ENCODE assay signal across 8 mouse cellular contexts in genomic region chr2:25000544-25001235, GRCm38 (mm10). TPM values are rescaled to one million over a fixed set of nuclear protein-coding genes. Genes with fewer than 3 reads are reported as not detected.
DNase-seq lines count a peak whose midpoint lies in the region; ATAC-seq and TF ChIP-seq lines count a peak whose summit lies in the region.

No protein-coding gene starts in this region.

- TF ChIP-seq CTCF in thymus, adult 2 months (IDR thresholded peaks at IDR 0.05; ENCODE audit: borderline replicate concordance, control insufficient read depth, extremely low read depth, insufficient read depth, low read length, poor library complexity): no peak

- intact Hi-C loops in heart, postnatal 25 days (cut with DNase I): no loop called here

- peak; percentile 8 for DNase-seq in heart, adult 8-10 months (ENCODE audit: low spot score)
- no peak for DNase-seq in heart, postnatal 25 days (ENCODE audit: low spot score)
- DNase-seq in thymus, adult 2 months: peak; percentile 48
- no peak for DNase-seq in thymus, adult 18-20 months
- peak; percentile 36 for DNase-seq in embryonic facial prominence, embryonic 11.5 days (ENCODE audit: low spot score)
- no peak for DNase-seq in liver, embryonic 11.5 days (ENCODE audit: low spot score)
- peak; percentile 61 for DNase-seq in thymus, postnatal 14 days

- H3K36me3 ChIP-seq in thymus, adult 2 months (ENCODE audit: control insufficient read depth, insufficient read depth, low read length): peaks cover 15% of the 10 kb centered on the region
- no peaks in the 10 kb centered on the region for H3K36me3 ChIP-seq in embryonic facial prominence, embryonic 11.5 days (replicated peaks; ENCODE audit: control insufficient read depth, insufficient read depth, low read depth, low read length)
- H3K36me3 ChIP-seq in liver, embryonic 11.5 days (ENCODE audit: control insufficient read depth, insufficient read depth, low read length): peaks cover 3% of the 10 kb centered on the region; the same call in 1 of the 2 replicates

- no peaks in the 10 kb centered on the region for H3K4me1 ChIP-seq in thymus, adult 2 months (replicated peaks; ENCODE audit: control insufficient read depth, insufficient read depth, low read length)
- no peaks in the 10 kb centered on the region for H3K4me1 ChIP-seq in embryonic facial prominence, embryonic 11.5 days (ENCODE audit: control insufficient read depth, insufficient read depth, low read length)
- H3K4me1 ChIP-seq in liver, embryonic 11.5 days (replicated peaks; ENCODE audit: control insufficient read depth, insufficient read depth, low read length): no peaks in the 10 kb centered on the region

- WGBS in thymus, adult 2 months: 96% methylated on average over 3 of the region's 3 CpGs
- WGBS in embryonic facial prominence, embryonic 11.5 days: 72% methylated on average over 3 of the region's 3 CpGs
- WGBS in liver, embryonic 11.5 days: 75% methylated on average over 3 of the region's 3 CpGs

- no peaks in the 10 kb centered on the region for H3K27me3 ChIP-seq in thymus, adult 2 months (ENCODE audit: control insufficient read depth, insufficient read depth, low read length)
- H3K27me3 ChIP-seq in embryonic facial prominence, embryonic 11.5 days (ENCODE audit: control insufficient read depth, insufficient read depth, low read length): no peaks in the 10 kb centered on the region
- no peaks in the 10 kb centered on the region for H3K27me3 ChIP-seq in liver, embryonic 11.5 days (replicated peaks; ENCODE audit: control insufficient read depth, insufficient read depth, low read length)

- H3K4me2 ChIP-seq in embryonic facial prominence, embryonic 11.5 days (ENCODE audit: low read depth, low read length): no peak overlapping the region
- H3K4me2 ChIP-seq in liver, embryonic 11.5 days: no peak overlapping the region

- no peak overlapping the region for H3K4me3 ChIP-seq in thymus, adult 2 months (ENCODE audit: control insufficient read depth, insufficient read depth, low read length)
- no peak overlapping the region for H3K4me3 ChIP-seq in embryonic facial prominence, embryonic 11.5 days (ENCODE audit: low read depth, low read length)
- H3K4me3 ChIP-seq in liver, embryonic 11.5 days (ENCODE audit: low read depth, low read length): no peak overlapping the region

- TF ChIP-seq POLR2A in thymus, adult 2 months (IDR thresholded peaks at IDR 0.05; ENCODE audit: control insufficient read depth, extremely low read depth, insufficient read depth, low read length, poor library complexity): no peak

- no peak for ATAC-seq in embryonic facial prominence, embryonic 11.5 days (replicated peaks; ENCODE audit: insufficient number of reproducible peaks, low FRiP score, low TSS enrichment, low read depth)
- 0 out of 2 replicates have a peak, but pooled peaks have one; percentile 62 for ATAC-seq in liver, embryonic 11.5 days (replicated peaks; ENCODE audit: low FRiP score)
- ATAC-seq in cerebellum, adult (ENCODE audit: insufficient number of reproducible peaks, low FRiP score, low TSS enrichment): no peak

- H3K9me3 ChIP-seq in embryonic facial prominence, embryonic 11.5 days (replicated peaks; ENCODE audit: control insufficient read depth, low read length): no peaks in the 10 kb centered on the region
- H3K9me3 ChIP-seq in liver, embryonic 11.5 days (ENCODE audit: control insufficient read depth, low read length): no peaks in the 10 kb centered on the region

- no peak overlapping the region for H3K27ac ChIP-seq in thymus, adult 2 months (ENCODE audit: control insufficient read depth, insufficient read depth, low read length)
- H3K27ac ChIP-seq in embryonic facial prominence, embryonic 11.5 days (replicated peaks; ENCODE audit: low read depth, low read length): no peak overlapping the region
- no peak overlapping the region for H3K27ac ChIP-seq in liver, embryonic 11.5 days (ENCODE audit: low read depth, low read length)

- no peak overlapping the region for H3K9ac ChIP-seq in embryonic facial prominence, embryonic 11.5 days (replicated peaks; ENCODE audit: low read length)
- no peak overlapping the region for H3K9ac ChIP-seq in liver, embryonic 11.5 days (ENCODE audit: low read depth, low read length)

RNA-seq across cellular contexts. Expression of gene Pnpla7, which starts 24.9 kb away (rescaled TPM):
- total RNA-seq in heart, adult 8-10 months (2022): 10 to 100 TPM; 25.2 to 36.0 (median 28.7) TPM
- total RNA-seq in heart, postnatal 25 days (2021): 10 to 100 TPM; 22.2 to 23.3 TPM
- polyA plus RNA-seq in thymus, adult 2 months (2012; rRNA removed): 52.7 and 53.9 TPM in 2 replicates
- 4.7 and 6.2 TPM in 2 replicates for polyA plus RNA-seq in embryonic facial prominence, embryonic 11.5 days (2014; fragmentation: Nextera tagmentation; extraction: Ambion mirVana)
- 24.7 TPM in 2 replicates for polyA plus RNA-seq in liver, embryonic 11.5 days (2014; fragmentation: Nextera tagmentation; extraction: Ambion mirVana)

RNA-seq across cellular contexts. Expression of gene Mrpl41, which starts 25.8 kb away (rescaled TPM):
- 100 to 1,000 TPM in 1 of 4 experiments, 10 to 100 TPM in 3; 89.6 to 108 (median 95.0) TPM for total RNA-seq in heart, adult 8-10 months (2022)
- 100 to 1,000 TPM in 1 of 2 experiments, 10 to 100 TPM in 1; 98.7 to 101 TPM for total RNA-seq in heart, postnatal 25 days (2021)
- 40.6 and 43.4 TPM in 2 replicates for polyA plus RNA-seq in thymus, adult 2 months (2012; rRNA removed)
- 153 and 163 TPM in 2 replicates for polyA plus RNA-seq in embryonic facial prominence, embryonic 11.5 days (2014; fragmentation: Nextera tagmentation; extraction: Ambion mirVana)
- 149 and 158 TPM in 2 replicates for polyA plus RNA-seq in liver, embryonic 11.5 days (2014; fragmentation: Nextera tagmentation; extraction: Ambion mirVana)

RNA-seq across cellular contexts. Expression of gene Dph7, which starts 38.5 kb away (rescaled TPM):
- total RNA-seq in heart, adult 8-10 months (2022): 1 to 10 TPM; 4.6 to 7.5 (median 6.2) TPM
- total RNA-seq in heart, postnatal 25 days (2021): 1 to 10 TPM; 3.3 to 4.0 TPM
- polyA plus RNA-seq in thymus, adult 2 months (2012; rRNA removed): 27.2 and 31.2 TPM in 2 replicates
- 33.4 and 33.8 TPM in 2 replicates for polyA plus RNA-seq in embryonic facial prominence, embryonic 11.5 days (2014; fragmentation: Nextera tagmentation; extraction: Ambion mirVana)
- polyA plus RNA-seq in liver, embryonic 11.5 days (2014; fragmentation: Nextera tagmentation; extraction: Ambion mirVana): 22.9 and 25.2 TPM in 2 replicates

RNA-seq across cellular contexts. Expression of gene Zmynd19, which starts 51.1 kb away (rescaled TPM):
- 10 to 100 TPM; 14.9 to 17.6 (median 17.1) TPM for total RNA-seq in heart, adult 8-10 months (2022)
- total RNA-seq in heart, postnatal 25 days (2021): 10 to 100 TPM; 16.7 to 16.8 TPM
- polyA plus RNA-seq in thymus, adult 2 months (2012; rRNA removed): 11.0 and 14.8 TPM in 2 replicates
- polyA plus RNA-seq in embryonic facial prominence, embryonic 11.5 days (2014; fragmentation: Nextera tagmentation; extraction: Ambion mirVana): 27.6 and 29.8 TPM in 2 replicates
- polyA plus RNA-seq in liver, embryonic 11.5 days (2014; fragmentation: Nextera tagmentation; extraction: Ambion mirVana): 46.0 and 47.3 TPM in 2 replicates

RNA-seq across cellular contexts. Expression of gene Nsmf, which starts 53.5 kb away (rescaled TPM):
- total RNA-seq in heart, adult 8-10 months (2022): 10 to 100 TPM; 11.7 to 15.9 (median 12.2) TPM
- 10 to 100 TPM; 19.8 to 21.2 TPM for total RNA-seq in heart, postnatal 25 days (2021)
- polyA plus RNA-seq in thymus, adult 2 months (2012; rRNA removed): 41.6 and 50.4 TPM in 2 replicates
- 29.5 and 36.2 TPM in 2 replicates for polyA plus RNA-seq in embryonic facial prominence, embryonic 11.5 days (2014; fragmentation: Nextera tagmentation; extraction: Ambion mirVana)
- 29.0 and 32.6 TPM in 2 replicates for polyA plus RNA-seq in liver, embryonic 11.5 days (2014; fragmentation: Nextera tagmentation; extraction: Ambion mirVana)

Comparison
In these comparisons a context has a peak if more than half of its experiments do, and no peak if none do; other contexts are left out.
1. DNase-seq: peak in heart, adult 8-10 months (single experiment), thymus, adult 2 months (single experiment), embryonic facial prominence, embryonic 11.5 days (single experiment) and thymus, postnatal 14 days (single experiment); none in heart, postnatal 25 days (single experiment), thymus, adult 18-20 months (0 of 2) and liver, embryonic 11.5 days (single experiment).